Mouse (Mus musculus): ENCODE results near the gene H2al1i.
"Not testable (repeated sequence)": the region's sequence is repeated elsewhere in the genome, so short reads cannot be mapped to it uniquely, and the experiment has no call there.

H2al1i gene

GRCm38 (mm10) chrX:11324359-11324758, at the start of gene H2al1i:
Gene H2al1i, plus strand, starts transcription at chrX:11324659.
- not testable (repeated sequence) for DNase-seq (ENCODE audit: low spot score in 2 of 2)

- DNase-seq (ENCODE audit: low spot score in 2 of 2), result no peak
Observed at GRCm38 (mm10) chrX:11277083-11277482, 47.4 kb upstream of the H2al1i start.

DNA sequence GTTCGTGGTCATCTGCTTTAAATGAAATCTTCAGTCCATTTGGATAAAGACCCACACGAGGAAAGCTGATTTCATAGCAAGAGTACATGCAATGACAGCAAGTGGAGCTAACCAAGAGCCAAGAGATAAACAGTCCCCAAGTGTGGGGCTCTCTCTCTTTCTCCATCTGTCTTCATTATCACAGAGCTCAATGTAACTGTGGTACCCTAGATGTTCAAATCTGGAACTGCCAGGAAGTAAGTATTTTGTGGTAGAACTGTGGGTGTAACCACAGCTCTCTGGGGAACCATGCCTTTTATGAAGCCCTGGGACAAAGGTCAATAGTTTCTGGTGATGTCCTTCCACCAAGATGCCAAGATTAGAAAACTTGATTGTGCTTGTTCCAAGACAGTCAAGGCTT, 43.7 kb upstream of the H2al1i start:
- DNase-seq (ENCODE audit: low spot score in 2 of 2), result no peak

GRCm38 (mm10) chrX:11288306-11288882, 36.1 kb upstream of the H2al1i start:
- DNase-seq (ENCODE audit: low spot score in 2 of 2), result no peak

- DNase-seq (ENCODE audit: low spot score in 2 of 2), result no peak
Observed at GRCm38 (mm10) chrX:11289244-11289643, 35.2 kb upstream of the H2al1i start.

GRCm38 (mm10) chrX:11298957-11299356, 25.5 kb upstream of the H2al1i start, which contains the start of gene H2al1a:
Gene H2al1a, plus strand, starts transcription at chrX:11299257.
- DNase-seq (ENCODE audit: low spot score in 2 of 2), result not testable (repeated sequence)

- DNase-seq (ENCODE audit: low spot score in 2 of 2), result not testable (repeated sequence)
Observed at GRCm38 (mm10) chrX:11302132-11302531, 22.3 kb upstream of the H2al1i start, which contains the start of gene H2al1b. Gene H2al1b, plus strand, starts transcription at chrX:11302432.

- not testable (repeated sequence) for DNase-seq (ENCODE audit: low spot score in 2 of 2)
Observed at GRCm38 (mm10) chrX:11305355-11305754, 19.1 kb upstream of the H2al1i start, which contains the start of gene H2al1c. Gene H2al1c, plus strand, starts transcription at chrX:11305655.

- DNase-seq (ENCODE audit: low spot score in 2 of 2), result not testable (repeated sequence)
Observed at GRCm38 (mm10) chrX:11308524-11308923, 15.9 kb upstream of the H2al1i start, which contains the start of gene H2al1d. Gene H2al1d, plus strand, starts transcription at chrX:11308824.

DNA sequence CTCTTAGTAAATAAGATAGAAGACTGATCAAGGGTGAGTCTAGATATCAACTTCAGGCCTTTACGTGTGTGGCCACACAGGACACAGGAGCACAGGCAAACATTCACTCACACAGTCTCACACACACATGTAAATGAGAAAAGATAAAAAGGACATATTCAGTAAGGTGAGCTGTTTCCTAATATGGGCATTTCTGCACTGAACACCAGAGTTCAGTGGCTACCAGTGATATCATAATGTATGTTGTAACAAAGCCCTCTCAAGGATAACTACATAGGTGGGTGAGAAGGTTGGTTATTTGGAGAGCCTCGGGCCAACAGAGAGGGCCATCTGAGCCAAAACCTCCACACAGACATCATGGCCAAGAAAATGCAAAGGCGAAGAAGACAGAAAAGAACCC, 12.8 kb upstream of the H2al1i start, which contains the start of gene H2al1e:
Gene H2al1e, plus strand, starts transcription at position 301 of the 400 bp plus-strand sequence.
- not testable (repeated sequence) for DNase-seq (ENCODE audit: low spot score in 2 of 2)

DNA sequence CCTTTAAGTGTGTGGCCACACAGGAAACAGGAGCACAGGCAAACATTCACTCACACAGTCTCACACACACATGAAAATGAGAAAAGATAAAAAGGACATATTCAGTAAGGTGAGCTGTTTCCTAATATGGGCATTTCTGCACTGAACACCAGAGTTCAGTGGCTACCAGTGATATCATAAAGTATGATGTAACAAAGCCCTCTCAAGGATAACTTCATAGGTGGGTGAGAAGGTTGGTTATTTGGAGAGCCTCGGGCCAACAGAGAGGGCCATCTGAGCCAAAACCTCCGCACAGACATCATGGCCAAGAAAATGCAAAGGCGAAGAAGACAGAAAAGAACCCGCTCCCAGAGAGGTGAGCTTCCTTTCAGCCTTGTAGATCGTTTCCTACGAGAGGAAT, 9.6 kb upstream of the H2al1i start, which contains the start of gene H2al1f:
Gene H2al1f, plus strand, starts transcription at position 301 of the 400 bp plus-strand sequence.
- not testable (repeated sequence) for DNase-seq (ENCODE audit: low spot score in 2 of 2)

GRCm38 (mm10) chrX:11317956-11318355, 6.5 kb upstream of the H2al1i start, which contains the start of gene H2al1g:
Gene H2al1g, plus strand, starts transcription at chrX:11318256.
- DNase-seq (ENCODE audit: low spot score in 2 of 2), result not testable (repeated sequence)

DNA sequence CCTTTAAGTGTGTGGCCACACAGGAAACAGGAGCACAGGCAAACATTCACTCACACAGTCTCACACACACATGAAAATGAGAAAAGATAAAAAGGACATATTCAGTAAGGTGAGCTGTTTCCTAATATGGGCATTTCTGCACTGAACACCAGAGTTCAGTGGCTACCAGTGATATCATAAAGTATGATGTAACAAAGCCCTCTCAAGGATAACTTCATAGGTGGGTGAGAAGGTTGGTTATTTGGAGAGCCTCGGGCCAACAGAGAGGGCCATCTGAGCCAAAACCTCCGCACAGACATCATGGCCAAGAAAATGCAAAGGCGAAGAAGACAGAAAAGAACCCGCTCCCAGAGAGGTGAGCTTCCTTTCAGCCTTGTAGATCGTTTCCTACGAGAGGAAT, 3.3 kb upstream of the H2al1i start, which contains the start of gene H2al1h:
Gene H2al1h, plus strand, starts transcription at position 301 of the 400 bp plus-strand sequence.
- DNase-seq (ENCODE audit: low spot score in 2 of 2), result not testable (repeated sequence)

DNA sequence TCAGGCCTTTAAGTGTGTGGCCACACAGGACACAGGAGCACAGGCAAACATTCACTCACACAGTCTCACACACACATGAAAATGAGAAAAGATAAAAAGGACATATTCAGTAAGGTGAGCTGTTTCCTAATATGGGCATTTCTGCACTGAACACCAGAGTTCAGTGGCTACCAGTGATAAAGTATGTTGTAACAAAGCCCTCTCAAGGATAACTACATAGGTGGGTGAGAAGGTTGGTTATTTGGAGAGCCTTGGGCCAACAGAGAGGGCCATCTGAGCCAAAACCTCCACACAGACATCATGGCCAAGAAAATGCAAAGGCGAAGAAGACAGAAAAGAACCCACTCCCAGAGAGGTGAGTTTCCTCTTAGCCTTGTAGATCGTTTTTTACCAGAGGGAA, 3.1 kb downstream of the H2al1i start, which contains the start of gene H2al1j:
Gene H2al1j, plus strand, starts transcription at position 301 of the 400 bp plus-strand sequence.
- DNase-seq (ENCODE audit: low spot score in 2 of 2), result not testable (repeated sequence)

DNA sequence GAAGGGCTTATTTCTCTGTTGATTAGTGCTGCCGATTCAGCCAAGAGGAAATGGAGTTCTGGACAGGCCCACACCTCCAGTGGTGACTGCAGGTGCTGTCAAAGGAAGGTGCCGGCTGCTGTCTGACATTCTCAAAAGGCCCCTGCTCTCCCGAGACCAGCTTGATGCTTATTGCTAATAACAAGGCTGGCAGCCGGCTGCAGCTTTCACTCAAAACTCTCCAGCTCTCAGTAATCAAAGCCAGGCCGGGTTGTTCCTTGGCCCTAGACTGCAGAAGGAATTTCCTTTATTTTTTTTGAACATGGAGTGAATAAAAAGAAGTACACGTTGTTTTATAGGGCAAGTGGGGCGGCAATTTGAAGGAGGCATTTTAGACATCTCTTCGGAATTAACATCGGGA, 21.3 kb downstream of the H2al1i start:
- no peak for DNase-seq (ENCODE audit: low spot score in 2 of 2)

- DNase-seq (ENCODE audit: low spot score in 2 of 2), result no peak
Observed at GRCm38 (mm10) chrX:11346756-11347155, 22.3 kb downstream of the H2al1i start.

GRCm38 (mm10) chrX:11360823-11361222, 36.4 kb downstream of the H2al1i start:
- DNase-seq (ENCODE audit: low spot score in 2 of 2), result no peak

DNA sequence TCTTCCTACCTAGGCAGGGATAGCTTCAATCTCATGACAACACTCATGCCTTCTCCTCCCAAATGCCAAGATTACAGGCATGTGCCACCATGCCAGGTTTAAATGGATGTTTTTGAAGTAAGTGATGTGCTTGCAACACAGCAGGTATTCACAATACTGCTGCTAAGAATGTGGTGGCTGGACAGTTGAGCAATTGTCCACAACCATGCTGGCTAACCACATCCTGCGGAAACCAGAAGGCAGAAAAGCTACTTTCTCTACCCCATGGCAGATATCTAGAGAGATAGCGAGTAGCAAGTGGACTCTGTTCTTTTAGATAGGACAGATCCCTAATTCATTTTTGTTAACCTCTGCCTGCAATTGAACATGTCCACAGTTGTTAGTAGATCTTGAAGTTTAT, 36.8 kb downstream of the H2al1i start:
- DNase-seq (ENCODE audit: low spot score in 2 of 2), result no peak

DNA sequence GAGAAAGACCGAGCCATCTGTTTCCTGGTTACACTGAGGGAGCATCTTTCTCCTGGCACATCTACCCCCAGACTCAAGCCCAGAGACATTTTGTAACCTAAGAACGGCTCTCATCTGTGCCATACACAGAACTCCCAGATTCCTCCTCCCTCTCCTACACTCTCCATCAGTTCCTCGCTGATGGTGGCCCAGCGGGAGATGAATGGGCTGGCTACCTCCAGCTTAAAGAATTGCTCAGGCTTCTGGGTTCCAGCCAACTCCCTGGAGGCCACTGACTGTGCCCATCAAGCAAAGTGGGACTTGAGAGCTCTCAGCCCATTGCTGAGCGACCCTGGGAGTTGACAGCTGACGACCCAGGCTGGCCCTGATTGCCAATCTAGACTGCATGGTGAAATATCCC, 39.4 kb downstream of the H2al1i start:
- no peak for DNase-seq (ENCODE audit: low spot score in 2 of 2)

DNA sequence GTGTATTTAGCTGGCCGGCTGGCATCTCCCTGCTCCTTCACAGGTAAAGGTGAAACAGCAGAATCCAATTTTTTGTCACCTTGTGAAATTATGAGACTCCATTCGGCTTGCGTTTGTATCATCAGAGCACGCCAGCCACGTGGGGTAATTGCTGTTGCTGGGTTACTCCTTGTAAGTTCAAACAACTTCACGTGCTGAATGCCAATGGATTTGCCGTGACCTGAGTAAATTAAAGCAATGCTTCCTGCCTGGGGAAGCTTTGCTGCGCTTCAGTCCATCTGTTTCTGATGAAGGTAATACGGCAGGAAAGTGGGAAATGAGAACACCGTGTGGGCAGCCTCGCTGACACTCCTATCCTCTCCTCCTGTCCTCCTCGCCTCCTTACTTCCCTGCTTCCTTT, 40.7 kb downstream of the H2al1i start:
- DNase-seq (ENCODE audit: low spot score in 2 of 2), result no peak
